Mouse (Mus musculus) spleen, postnatal 0 days (tissue): ENCODE measurements around the gene Zfp472. TPM values are rescaled to one million over a fixed set of nuclear protein-coding genes. Genes with fewer than 3 reads are reported as not detected.

Experiments used
- polyA plus RNA-seq: library from polyadenylated mRNA; unstranded; fragments of >200 nt; fragmentation: Nextera tagmentation; extraction: Ambion mirVana; gene quantifications from 2 replicates; pipeline ENCODE4 v1.2.1, GENCODE M21; 2015

The Zfp472 gene
- polyA plus RNA-seq: 7.3 and 7.4 TPM in 2 replicates

DNA sequence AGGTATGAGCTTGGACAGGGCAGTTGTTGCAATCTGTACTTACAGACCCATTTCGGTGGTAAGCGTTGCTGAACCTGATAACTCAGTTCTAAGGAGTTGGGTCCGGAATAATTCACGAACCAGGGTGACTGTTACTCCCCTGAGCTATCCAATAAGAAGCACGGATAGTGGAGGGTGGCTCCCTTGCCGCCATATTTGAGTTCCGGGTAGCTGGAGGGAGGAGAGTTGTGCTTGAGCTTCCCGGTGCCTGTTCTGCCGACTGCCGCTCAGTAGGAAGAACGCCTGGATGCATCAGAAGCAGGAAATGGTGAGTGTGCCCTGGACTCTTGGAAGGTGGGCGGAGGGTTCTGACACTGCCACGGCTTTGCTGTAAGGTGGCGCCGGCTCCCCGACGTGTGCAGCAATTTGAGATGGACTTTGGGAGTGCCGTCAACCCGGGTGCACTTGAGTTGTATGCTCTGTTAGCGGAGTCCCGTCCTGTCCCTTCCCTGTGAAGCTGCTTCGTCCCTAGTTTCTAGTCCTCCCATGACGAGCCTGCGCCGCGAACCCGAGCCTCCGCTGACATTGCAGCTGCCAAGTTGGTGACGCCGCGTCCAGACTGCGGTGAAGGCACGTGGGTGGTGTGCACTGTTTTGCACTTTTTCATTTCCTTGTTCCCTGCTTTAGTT lies at the start of gene Zfp472:
Gene Zfp472 (plus strand): TSS at position 192 of the 668 bp plus-strand sequence.

GRCm38 (mm10) chr17:32917131-32917530 lies 48.5 kb upstream of the Zfp472 start, which contains the start of gene Cyp4f14:
TSS of gene Cyp4f14 (minus strand) at chr17:32917342.

DNA sequence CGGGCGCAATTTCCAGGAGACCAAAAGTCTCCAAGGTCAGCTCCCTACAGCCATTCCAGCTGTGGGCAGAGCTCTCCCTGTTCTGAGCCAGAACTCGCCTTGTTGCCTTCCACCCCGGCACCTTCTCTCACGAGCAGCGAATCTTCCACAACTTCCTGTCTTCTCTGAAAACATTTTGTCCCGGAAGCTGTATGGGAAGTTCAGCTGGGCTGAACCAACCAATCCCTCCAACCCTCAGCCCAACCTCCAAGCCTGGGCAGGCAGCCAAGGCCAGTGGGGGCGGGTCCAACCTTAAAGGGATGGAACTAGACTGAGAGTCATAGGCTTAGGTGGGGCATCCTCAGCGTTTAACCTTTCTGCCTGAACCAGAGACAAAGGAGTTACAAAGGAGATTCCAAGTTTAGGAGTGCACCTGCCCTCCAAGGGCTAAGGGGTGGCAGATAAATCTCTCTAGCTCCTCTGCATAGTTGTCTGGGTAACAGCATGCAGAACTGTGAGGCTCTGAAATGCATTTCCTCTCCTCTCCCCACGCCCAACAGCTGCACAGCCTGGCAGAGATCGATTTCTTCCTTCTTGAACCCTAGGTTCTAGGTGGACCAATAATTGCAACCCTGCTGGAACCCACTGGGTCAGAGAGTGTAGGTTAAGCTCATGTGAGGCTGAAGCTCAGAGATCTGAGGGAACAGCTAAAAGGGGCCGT lies 18.2 kb upstream of the Zfp472 start, which contains the start of gene Cyp4f13:
Gene Cyp4f13 (minus strand): TSS at position 188 of the 700 bp plus-strand sequence.

DNA sequence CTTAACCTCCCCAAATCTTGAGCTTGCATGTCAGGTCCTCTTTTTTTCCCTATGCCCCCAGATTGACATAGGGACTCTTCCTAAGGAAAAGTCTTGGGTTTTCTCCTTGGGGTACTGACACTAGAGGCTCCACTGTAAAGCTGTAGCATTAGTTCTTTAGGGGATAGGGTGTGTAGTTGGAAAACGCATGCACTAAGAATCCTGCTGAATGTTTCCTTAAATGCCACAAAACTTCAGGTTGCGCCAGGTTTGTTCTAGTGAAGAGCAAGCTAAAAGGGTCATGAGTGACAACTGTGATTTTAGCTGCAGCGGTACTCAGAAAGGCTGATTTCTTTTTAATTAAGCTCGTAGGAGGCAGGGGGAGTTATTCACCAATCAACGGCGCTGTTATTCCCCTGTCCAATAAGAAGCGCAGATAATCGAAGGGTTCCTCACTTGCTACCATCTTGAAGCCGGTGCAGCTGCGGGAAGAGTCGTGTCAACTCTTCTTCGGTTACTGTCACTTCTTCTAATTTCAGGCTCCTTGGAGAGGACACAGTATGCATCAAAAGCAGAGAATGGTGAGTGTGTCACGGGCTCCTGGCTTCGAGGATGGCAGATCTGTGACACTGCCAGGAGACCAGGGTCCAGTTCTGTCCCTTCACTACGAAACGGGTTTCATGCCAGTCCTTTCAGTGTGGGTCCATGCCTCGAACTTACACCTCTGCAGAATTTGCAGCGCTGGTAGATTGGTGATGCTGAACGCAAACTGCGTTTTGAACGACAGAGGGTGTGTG lies 27.3 kb downstream of the Zfp472 start, which contains the start of gene Zfp952:
Gene Zfp952 (plus strand): TSS at position 431 of the 776 bp plus-strand sequence.

Other genes with a start within 250 kb of the Zfp472 start
- 16.5 and 17.9 TPM in 2 replicates for gene Zfp871, start 177.5 kb upstream of the Zfp472 start, polyA plus RNA-seq
- 0.34 and 0.41 TPM in 2 replicates for gene Zfp811, start 155.9 kb upstream of the Zfp472 start, polyA plus RNA-seq
- 2.2 and 2.5 TPM in 2 replicates for gene Zfp799, start 135.6 kb upstream of the Zfp472 start, polyA plus RNA-seq
- gene Zfp870, start 74.2 kb upstream of the Zfp472 start, polyA plus RNA-seq: 1.7 and 2.7 TPM in 2 replicates
- not detected in 2 replicates for gene Cyp4f14, start 48.5 kb upstream of the Zfp472 start, polyA plus RNA-seq
- 14.5 and 17.3 TPM in 2 replicates for gene Cyp4f13, start 18.4 kb upstream of the Zfp472 start, polyA plus RNA-seq
- gene Zfp952, start 27.3 kb downstream of the Zfp472 start, polyA plus RNA-seq: 3.7 and 4.4 TPM in 2 replicates
- 3.4 and 4.2 TPM in 2 replicates for gene Zfp763, start 67.6 kb downstream of the Zfp472 start, polyA plus RNA-seq
- not detected in 2 replicates for gene 4921501E09Rik, start 102.2 kb downstream of the Zfp472 start, polyA plus RNA-seq
- 2.9 and 3.4 TPM in 2 replicates for gene Zfp563, start 123.5 kb downstream of the Zfp472 start, polyA plus RNA-seq
- gene Morc2b, start 173.9 kb downstream of the Zfp472 start, polyA plus RNA-seq: not detected in 2 replicates
- gene Olfr55, start 202.6 kb downstream of the Zfp472 start, polyA plus RNA-seq: not detected in 2 replicates
- gene Olfr239, start 225.5 kb downstream of the Zfp472 start, polyA plus RNA-seq: not detected in 2 replicates